Mouse (Mus musculus) ovary, adult 18-20 months (tissue): ENCODE results near the gene Adra1d.
A peak's percentile ranks its signal among the peaks of the same experiment; 100 is the strongest.

ENCODE experiments used
- DNase-seq: peaks from one replicate; pipeline ENCODE4 v3.0.0; 2022; ENCODE audit warnings: low spot score, mixed read lengths

Gene Adra1d

DNA sequence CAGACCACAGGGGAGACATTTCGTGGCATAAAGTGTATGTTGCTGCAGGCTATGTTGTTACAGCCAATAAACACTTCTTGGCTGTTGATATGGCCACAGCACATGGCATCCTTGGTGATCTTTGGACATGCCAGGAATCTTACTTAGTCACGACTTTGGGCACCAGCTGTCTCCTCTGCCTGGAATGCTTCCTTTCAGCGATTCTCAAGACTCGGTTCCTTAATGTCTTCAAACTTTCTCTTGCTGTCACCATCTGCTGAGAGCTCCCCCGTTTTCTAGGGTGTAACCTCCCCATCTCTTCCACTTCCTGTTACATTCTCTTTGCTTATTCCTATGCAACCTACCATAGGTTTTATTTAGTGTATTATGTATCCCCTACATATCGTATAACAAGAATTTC lies 22.3 kb downstream of the Adra1d start:
- no peak for DNase-seq

DNA sequence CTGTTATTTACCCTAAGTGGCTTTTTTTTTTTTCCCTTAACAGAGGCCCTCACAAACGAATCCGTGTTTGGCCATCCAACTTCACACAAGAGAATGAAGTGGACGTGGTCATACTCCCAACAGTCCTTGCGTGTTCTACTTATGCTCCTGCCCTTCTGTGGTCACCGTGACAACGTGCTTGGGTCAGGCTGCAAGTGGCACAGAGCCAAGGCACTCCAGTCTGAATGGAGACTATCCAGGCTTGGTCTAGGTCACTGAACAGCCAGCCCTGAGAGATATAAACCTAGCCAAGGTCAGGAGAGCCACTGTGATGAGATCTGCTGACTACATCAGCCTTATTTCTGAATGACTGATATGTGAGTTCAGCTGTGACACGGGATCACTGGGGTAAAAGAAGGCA lies 23.7 kb downstream of the Adra1d start:
- DNase-seq: peak; percentile 67

DNA sequence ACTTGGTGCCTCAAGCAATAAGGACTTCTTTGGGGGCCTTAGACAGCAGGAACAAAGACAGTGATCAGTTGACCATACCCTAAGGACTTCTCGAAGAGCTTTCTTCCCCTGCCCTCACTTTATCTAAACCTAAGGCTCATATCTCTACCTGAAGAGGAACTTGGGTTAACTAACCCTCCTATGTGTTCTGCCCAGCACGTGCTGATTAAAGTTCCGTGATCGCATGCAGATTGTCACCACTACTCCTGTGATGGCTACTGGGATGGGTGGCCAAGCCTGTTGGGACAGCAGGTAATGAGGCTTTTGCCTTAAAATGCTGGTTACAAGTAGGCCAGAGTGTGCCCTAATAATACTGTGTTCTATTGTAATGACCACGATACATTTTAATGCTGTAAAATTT lies 26.9 kb downstream of the Adra1d start:
- DNase-seq: no peak

DNA sequence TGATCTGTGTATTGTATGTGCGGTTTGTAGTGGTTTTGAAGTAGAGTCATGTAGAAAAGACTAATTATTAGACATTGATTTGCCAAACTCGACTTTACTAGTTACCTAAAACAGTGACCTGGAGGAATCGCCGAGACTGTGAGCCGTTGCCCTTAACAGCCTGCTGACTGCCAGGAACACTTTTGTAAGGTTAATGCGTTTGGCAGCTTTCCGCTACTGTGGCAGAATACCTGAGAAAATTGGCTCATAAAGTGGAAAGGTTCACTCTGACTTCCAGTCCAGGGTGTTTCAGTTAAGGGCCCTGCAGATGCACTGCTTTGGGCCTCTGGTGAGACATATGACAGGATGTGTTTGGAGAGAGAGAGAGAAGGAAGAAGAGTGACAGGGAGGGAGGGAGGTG lies 30.8 kb downstream of the Adra1d start:
- DNase-seq: no peak

DNA sequence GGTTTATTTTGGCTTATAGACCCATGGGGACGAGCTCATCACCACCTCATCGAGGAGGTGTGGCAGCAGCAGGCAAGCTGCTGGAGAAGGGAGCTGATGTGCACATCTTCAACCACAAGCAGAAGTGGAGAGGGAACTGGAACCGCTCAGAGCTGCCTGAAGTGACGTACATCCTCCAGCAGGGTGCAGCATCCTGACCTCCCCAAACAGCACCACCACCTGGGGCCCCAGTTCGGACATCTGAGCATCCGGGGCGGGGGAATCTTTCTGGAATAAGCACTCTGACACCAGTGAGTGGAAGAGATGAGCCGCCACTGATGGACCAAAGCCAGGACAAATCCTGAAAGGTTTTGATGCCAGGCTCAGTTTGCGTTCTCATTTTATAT lies 31.5 kb downstream of the Adra1d start:
- no peak for DNase-seq

DNA sequence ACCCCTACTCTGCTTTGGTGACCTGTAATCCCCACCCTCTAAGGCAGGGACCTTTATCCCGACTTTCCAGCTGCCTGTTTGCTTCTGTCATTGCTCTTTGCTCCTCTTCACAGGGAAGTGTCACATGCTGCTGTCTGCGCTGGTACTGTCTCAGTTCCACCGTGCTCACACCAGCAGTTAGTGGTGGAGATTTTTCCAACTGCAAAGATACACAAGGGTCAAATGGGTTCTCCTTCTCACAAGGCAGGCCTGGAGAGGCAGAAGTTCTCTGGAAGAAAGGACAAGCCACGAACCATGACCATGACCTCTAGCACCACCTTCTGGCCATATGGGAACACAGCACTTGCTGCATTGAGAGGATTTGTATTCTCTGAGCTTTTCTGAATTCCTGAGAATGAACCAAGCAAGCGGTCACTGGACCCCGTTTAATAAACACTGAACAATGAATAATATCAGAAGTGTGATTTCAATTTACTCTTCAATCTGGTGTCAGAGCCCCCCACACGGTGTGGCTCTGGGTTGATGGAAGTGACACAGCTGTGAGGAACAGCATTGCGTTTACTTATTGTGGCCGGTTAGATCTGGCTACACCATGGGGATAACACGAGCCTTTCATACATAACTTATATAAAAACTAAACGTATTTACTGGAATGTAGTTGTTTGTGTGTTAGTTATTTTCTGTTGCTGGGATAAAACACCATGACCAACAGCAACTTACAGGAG lies 32.0 kb downstream of the Adra1d start:
- DNase-seq: no peak

DNA sequence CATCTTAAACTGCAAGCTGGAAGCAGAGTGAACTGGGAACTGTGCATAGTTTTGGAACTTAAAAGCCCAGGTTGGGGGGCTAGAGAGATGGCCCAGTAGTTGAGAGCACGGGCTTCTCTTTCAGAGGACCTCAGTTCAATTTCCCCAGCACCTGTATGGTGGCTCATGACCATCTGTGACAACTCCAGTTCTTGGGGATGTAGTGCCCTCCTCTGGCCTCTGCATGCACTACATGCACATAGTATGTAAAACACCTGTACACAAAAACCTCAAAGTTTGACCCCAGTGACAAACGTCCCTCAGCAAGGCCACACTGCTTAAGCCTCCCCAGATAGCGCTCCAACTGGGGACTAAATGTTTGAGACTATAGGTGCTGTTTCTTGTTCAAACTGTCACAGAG lies 35.0 kb downstream of the Adra1d start:
- no peak for DNase-seq

DNA sequence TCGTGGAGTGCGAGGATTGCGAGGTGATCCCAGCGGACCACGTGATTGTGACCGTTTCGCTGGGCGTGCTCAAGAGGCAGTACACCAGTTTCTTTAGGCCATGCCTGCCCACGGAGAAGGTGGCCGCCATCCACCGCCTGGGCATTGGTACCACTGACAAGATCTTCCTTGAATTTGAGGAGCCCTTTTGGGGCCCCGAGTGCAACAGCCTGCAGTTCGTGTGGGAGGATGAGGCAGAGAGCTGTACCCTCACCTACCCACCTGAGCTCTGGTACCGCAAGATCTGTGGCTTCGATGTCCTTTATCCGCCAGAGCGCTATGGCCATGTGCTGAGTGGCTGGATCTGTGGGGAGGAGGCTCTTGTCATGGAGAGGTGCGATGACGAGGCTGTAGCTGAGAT lies 41.3 kb downstream of the Adra1d start:
- no peak for DNase-seq

DNA sequence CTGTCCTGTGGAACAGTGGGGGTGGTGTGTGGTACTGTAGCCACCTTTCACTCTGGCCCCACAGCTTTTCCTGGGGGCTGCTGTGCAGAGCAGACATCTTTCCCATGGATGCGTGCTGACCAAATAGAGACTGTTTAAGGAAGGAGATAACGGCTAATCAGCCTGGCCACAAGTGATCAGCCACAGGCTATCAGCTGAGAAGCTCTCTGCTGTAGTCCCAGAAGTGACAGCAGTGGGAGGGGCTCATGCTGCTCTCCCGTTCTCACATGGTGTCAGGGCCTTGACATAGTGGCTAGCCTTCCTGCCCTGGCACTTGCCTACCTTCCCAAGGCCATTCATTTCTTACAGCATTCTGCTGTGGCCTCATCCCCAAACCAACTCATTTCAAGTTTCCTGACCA lies 43.3 kb downstream of the Adra1d start:
- DNase-seq: no peak

DNA sequence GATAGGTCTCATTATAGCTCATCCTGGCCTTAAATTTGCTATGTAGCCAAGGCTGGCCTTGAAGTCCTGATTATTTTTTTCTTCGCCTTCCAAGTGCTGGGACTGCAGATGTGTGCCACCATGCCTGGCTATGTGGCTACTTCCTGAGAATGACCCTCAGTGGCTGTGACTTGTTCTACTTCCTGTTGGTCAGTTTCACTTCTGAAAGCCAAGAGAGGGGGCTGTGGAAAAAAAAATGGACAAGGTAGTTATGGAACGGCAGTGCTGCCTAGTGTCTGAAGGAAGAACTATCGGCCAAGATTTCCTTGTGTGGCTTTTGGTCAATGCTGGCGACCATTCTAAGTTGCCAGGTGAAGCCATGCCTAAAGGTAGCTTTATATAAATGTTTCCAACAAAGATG lies 44.5 kb downstream of the Adra1d start:
- no peak for DNase-seq

DNA sequence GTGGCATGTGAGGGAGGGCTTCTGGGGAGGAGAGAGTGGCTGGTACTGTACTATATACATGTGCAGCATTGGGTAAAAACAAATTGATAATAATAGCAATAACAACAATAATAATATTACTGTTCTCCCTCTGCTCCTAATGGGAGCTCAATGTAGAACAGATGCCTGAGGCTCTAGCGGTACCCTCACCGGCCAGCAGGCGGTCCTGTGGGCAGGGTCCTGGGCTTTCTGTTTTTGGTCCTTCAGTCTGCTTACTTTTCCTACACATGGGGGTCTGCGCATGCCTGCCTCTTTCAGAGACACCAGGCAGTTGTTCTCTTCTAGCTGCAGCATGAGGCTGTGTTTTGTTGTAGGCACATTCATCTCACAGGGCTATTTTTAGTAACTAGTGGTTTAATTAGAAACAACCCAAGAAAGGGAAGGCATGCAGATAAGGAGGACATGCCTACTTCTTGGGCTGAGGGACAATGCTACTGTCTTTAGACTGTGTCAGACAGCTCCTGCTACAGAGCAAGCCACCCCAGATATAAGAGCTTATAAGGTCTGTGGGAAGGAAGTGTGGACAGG lies 47.9 kb downstream of the Adra1d start:
- no peak for DNase-seq

DNA sequence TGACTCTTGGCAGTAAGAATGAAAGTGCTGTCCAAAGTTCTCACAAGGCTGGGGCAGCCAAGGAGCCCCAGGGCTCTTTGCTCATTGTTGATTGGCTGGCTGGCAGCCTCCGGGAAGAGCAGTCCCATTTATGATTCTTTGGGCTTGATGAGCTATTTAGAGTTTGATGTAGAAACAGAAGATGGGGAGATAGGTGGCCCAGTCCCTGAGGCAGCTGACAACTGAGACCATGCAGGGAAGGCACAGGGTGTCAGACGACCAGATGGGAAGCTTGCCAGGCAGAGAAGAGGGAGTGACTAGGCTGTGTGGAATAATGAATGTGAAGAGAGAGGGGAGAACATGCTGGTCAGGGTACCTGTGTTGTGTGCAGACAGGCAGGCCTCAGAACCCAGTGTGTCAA lies 48.6 kb downstream of the Adra1d start:
- no peak for DNase-seq

DNA sequence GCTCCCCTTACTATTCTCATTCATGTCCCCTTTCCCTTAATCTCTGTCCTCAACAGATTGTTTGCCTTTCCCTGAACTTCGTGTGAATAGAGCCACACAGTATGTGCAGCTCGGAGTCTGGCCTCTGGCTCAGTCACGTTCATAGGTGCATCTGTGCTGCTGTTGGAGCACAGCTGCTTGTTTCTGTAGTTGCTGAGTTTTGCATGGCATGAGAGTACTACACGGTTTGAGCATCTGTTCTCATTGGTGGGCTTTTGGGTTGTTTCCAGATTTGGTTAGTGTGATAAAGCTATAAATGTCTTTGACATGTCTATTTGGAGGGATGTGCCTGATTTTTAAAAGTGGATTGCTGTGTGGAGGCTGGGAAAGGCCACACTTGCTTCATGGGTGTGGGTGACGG lies 51.6 kb downstream of the Adra1d start:
- no peak for DNase-seq

DNA sequence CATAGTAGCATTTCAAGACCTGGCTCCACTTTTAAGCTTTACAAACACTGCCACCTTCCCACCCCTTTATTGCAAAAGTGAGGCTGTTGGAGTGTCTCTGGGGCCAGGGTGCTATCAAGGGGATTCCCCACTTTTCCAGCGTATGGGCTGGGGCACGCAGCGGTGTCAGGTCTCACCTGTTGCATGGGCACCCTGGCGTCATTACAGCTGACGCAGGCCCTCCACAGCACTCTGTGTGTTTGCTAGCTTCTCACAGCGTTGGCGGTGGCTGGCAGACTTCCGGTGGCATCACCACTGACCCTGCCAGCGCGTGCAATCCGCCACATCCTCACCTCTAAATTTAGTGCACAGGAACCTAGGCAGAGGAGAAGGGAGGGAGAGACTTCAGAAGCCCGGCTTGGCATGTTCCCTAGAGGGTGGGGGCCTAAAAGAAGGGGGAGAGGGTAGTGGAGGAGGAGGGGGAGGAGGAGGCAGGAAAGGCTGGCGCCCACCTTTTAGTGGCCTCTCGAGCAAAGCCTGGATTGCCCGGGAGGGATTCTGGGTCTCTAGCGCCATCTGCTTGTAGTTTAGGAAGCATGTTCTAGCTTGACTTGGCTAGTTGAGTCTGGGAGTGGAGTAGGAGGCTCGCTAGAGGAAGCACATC lies 52.3 kb downstream of the Adra1d start:
- DNase-seq: no peak

DNA sequence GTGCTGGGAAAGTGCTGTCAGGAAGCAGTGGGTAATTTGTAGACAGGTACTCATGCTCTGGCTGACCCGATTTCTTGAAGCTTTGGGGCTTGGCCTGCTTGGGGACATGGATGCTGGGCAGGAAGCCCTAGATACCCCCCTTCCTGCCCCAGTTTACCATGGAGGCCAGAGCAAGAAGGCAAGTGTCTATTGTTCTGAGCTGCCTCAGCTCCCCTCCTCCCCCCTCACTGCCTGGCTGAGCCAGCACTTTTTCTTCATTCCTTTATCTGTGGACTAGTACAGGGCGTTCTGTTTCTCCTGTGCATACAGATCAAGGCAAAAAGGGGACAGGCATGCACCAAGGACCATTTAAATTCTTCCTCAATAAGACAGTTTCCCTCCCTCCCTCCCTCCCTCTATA lies 53.6 kb downstream of the Adra1d start:
- DNase-seq: peak; percentile 30

DNA sequence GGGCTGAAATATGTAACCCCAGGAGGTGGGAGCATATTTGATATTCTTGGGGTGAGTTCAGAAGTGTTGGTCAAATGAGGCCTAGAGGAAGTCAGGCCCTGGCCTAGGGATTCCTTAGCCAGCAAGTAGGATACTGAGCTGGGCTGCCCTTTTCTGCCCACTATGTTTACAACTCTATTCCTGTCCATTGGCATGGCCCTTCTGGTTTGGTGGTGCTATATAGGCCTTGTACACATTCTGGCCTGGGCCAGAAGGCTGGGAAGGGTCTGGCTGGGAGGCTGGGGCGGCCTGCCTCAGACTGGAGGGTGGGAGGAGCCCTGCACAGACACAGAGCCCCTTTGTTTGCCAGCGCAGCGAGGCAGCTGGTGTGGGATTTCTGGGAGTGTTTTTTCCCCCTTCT lies 55.7 kb downstream of the Adra1d start:
- DNase-seq: no peak

DNA sequence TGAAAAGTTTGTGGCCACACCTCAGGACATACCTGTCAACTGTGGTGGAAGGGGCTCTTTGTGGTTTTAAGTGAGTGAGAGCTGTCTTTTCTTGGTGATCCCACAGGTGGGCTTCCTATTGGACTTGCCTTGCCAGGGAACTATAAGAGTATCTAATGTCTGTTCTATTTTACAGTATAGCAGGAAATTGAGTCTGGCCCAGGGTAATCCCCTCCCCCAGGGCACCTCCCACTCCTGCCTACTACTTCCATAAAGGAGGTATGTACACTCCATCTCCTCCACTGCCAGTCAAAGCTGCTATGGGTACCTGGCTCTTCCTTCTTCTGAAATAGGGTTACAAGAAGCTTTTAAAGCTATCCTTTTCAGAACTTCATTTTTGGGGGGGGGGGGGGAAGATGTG lies 56.7 kb downstream of the Adra1d start:
- no peak for DNase-seq

DNA sequence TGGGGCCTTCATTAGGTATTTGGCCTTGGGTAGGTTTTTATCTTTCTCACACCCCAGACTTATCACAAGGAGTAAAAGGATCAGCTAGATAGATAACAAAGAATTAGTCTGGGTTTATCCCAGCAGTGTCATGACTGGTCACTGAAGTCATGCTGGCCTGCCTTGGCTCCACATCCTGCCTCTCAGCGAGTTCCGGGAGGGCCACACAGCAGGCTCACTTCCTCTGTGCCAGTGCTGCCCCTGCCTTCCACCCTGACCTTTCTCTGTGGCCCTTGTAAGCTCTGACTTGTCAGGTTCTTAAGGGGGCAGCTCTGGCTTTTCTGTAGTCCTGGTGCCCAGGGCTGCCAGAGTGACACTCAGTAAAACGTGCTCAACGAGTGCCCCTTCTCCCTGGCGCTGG lies 59.5 kb downstream of the Adra1d start:
- DNase-seq: no peak

DNA sequence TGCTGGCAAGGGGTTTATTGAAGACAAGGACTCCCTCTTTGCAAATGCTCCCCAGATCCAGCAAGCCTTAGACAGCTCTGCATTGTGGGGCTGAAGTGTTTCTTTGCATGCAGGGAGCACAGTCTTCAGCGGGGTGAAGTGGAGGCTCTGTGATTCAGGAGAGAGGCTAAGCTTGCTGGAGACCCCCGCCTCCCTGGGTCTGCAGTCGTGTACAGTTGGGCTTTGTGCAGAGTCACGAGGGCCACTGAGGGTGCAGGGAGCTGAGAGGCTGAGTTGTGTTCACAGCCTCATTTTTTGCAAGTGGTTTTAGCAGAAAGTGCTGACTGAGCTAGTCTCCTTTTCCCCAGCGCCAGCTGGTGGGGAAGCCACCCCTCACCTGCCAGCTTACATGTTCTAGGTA lies 60.2 kb downstream of the Adra1d start:
- DNase-seq: no peak

DNA sequence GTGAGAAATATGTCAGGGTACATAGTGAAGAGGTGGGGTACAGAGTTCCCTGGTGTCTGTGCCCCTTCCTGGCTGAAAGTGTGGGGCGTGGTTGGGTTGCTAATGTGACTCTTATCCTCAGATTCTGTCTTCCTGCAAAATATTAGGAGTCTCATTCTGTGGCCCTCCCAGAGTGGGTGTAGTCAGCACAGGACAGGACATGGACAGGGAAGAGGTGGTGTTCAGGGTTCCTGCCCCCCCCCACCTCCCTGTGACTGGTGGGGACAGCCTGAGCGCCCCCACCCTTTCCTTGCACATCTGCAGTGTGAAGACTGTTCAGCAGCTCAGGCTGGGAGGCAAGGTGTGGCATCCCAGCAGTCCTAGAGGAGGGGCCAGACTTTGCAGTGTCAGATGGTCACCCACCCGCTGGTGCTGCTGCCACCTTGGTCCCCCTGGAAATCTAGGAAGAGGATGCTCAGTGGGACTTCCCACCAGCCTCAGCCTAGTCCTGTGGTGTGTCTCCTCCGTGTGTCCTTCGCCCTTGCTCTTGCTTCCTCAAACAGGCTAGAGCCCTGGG lies 62.7 kb downstream of the Adra1d start:
- DNase-seq: no peak

DNA sequence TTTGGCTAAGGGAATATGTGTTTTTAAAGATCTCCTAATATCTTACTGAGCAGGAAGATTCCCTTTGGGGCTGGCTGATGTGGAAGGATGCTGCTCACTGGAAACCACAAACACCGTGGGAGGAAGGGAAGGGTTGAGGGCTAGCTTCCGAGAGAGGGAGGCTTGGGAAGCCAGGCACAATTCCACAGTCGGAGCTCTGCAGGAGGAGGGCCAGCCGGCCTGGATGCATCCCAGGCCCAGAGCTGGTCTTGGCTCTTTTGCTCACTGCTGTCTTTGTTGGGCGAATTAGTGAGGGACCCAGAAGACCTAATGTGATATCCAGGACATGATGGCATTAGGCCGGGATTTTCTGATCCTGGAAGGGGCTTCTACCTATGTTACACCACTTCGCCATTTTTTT lies 63.9 kb downstream of the Adra1d start:
- no peak for DNase-seq

DNA sequence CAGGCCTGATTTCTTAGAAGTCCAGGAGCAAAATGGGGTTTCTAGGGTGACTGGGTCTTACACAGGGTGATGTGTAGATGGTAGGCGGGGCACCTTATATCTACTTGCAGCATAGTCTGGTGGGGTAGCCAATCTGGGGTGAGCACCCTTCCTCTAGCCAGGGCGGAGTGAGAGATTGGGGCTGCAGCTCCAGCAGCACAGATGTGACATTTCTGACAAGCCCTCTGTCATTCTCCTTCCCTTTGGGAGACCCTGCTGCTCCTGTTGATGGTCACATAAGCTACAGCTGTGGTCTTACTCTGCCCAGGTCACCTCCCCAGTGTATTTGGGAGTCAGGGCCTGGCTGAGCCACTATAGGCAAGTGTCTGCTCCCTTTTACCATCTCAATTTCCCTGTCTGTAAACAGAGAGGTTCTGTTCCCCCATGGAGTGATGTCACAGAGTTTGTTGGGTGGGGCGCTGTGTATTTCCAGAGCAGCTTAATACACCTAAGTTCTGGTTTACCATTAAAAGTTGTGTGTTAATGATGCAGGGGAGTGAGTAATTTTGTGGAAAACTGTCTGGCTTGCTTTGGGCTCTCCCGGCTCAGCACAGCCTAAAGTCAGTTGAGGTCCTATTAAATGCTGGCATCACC lies 64.7 kb downstream of the Adra1d start:
- DNase-seq: no peak
